Mouse (Mus musculus): ENCODE results near the gene Gstm4.

DNA sequence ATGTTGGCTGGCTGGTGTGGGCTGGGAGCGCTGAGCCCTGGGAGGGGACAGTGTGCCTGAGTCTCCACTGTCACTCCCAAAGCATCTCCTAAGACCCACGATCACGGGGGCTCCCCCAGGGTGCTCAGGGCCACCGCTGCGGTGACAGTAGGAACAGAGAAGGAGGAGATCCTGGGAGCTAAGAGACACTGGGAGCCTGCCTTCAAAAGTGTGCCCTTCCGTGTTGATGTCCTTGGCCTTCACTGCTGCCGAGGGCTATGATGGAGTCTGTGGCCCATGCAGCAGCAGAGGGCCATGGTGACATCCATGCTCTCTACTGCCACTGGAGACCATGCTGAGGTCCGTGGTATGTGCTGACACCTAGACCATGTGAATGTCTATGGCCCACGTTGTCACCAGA is 20.9 kb upstream of the Gstm4 start:
- TF ChIP-seq EP300 (IDR thresholded peaks at IDR 0.05; ENCODE audit: low read depth) (no peak), CTCF (IDR thresholded peaks at IDR 0.05; ENCODE audit: low read depth) (no peak)

Data from liver, postnatal 0 days (tissue).